Mouse (Mus musculus): ENCODE data around the gene Gm20503. TPM values are rescaled to one million over a fixed set of nuclear protein-coding genes. Genes with fewer than 3 reads are reported as not detected.

Gm20503 gene
- polyA plus RNA-seq, 1 experiment: 0.10 TPM

DNA sequence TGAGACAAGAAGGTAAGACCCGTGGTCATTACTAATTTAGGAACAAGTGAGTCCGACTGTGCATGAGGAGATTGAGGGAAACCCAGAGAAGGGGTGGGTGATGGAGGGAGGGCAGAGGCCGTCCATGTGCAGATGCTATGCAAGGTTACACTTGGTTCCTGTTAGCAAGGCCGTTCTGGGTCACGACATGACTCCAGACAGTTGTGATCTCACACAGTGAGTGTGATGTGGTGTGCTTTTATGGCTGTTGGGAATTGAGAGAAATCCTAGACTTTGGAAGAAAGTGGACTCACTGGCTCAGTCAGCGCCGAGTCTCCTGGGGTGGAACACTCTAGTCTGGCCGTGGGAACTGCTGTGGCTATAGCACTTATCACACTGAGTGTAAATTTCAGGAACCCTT lies 3.2 kb downstream of the Gm20503 start:
- DNase-seq (ENCODE audit: extremely low spot score in 1 of 2, low spot score in 1 of 2): no peak

DNA sequence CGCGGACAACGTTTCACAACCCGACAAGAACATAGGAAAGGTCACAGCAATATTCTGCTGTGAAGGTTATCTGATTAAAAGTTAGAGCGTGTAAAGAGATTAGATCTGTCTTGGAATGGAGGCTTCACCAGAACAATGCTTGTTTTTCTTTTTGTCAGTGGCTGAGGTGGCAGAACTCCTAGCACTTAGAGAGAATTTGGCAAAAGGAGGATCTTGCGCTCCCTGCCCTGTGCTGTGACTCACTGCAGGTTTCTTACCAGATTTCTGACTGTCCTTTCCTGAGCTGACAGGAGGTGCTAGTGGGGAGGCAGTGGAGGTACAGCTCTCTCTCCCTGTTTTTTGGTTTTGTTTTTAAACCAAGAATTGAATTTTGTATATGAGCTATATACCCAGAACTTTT lies 4.0 kb downstream of the Gm20503 start:
- DNase-seq (ENCODE audit: extremely low spot score in 1 of 2, low spot score in 1 of 2): no peak

DNA sequence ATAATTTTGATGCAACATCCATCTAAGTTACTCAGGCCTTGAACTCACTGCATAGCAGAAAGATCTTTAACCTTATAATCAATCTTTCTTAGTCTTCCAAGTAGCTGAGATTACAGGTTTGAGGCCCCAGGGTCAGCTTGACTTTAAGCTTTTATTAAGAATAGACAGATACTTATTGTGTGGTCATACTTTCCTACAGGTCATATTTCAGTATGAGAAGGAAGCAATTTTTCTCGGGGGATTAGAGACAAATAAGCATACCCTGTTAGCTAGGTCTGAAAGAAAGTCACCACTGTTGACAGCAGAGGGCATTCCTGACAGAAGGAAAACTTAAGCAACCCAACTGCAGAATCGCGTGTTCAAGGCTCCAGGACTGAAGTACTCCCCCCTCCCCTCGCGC lies 5.0 kb downstream of the Gm20503 start:
- no peak for DNase-seq (ENCODE audit: extremely low spot score in 1 of 2, low spot score in 1 of 2)

DNA sequence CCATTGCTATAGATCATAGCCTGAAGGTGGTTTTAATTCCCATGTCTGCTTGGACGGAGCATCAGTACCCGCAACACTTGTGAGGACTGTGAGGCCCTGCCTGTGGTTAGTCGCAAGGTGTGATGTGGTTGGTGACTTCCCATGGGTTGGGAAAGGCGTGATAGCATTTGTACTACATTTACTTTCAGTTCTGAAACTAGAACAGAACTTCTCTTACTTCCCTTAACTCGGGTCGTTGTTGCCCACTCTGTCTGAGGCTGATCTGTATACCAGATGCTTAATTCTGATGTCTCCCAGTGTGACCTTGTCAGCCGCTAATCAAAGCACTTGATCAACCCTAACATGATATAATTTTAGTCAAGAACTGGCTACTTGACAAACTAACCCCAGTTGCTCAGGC lies 6.2 kb downstream of the Gm20503 start:
- DNase-seq (ENCODE audit: extremely low spot score in 1 of 2, low spot score in 1 of 2): no peak

DNA sequence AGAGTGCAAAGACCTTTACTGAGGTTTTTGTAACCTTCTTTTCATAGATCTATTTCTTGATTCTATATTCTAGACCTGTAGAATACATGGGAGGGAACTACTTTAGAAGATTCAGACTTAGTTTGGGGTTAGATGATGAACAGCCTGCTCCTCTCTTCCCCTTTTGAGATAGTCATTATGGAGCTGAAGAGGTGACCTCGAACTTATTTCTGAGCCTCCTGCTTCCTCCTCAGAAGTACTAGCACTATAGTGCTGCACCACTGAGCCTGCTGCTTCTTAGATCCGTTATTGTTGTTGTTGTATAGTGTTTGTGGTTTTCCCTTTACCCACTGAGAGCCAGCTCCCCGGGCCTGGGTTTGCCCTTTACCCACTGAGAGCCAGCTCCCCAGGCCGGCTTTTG lies 6.7 kb downstream of the Gm20503 start:
- no peak for DNase-seq (ENCODE audit: extremely low spot score in 1 of 2, low spot score in 1 of 2)

DNA sequence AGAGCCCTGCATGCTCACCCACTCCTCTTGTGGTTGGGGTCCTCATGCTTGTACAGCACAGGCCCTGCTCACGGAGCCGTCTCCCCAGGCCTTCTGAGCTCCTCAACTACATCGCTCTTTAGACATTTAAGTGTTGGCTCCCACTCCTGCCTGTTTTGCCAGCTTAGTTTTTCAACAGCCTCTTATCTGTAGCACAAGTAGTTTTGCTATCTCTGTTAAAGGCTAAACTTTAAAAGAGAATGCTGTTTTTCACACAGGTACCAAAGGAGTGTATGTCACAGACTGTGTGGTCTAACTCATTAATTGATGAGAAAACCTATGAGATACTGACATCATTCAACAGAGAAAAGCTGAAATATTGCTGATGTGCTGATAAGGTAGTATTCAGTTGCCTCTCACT lies 8.4 kb downstream of the Gm20503 start:
- no peak for DNase-seq (ENCODE audit: extremely low spot score in 1 of 2, low spot score in 1 of 2)

DNA sequence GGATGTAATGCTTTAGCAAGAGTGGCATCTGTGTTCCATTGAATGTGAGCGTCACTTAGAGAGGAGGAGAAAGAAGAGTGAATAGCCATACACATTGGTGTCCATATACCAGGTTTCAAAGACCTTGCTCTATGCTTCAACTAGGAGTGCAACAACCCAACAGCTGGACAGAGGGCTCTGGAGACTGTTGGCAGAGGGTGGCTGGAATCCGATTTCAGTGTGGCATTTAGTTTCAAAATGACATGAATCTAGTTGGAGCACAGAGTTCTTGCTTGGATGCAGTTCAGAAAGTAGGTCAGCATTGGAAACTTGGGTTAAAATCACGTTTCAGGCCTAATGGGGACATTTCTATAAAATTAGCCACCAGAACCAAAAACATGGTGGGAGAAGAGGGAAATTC lies 12.2 kb downstream of the Gm20503 start:
- no peak for DNase-seq (ENCODE audit: extremely low spot score in 1 of 2, low spot score in 1 of 2)

DNA sequence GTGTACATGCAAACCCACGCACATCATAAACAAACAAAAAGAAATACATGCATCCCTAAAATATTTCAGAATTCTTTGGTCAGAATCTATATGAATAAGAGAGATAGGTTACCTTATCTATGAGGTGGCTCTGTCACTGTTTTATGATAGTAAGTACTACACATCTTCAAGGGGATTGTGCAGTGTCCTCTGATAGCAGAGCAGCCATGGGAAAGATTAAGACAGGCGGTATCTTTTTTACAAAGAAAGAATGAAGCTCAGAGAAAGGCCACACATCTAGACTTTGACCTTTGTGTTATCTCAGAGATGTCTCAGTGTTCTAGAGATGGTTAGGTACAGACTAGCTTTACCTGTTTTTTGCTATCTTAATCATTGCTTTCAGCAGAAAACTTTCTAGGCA lies 13.9 kb downstream of the Gm20503 start:
- no peak for DNase-seq (ENCODE audit: extremely low spot score in 1 of 2, low spot score in 1 of 2)

DNA sequence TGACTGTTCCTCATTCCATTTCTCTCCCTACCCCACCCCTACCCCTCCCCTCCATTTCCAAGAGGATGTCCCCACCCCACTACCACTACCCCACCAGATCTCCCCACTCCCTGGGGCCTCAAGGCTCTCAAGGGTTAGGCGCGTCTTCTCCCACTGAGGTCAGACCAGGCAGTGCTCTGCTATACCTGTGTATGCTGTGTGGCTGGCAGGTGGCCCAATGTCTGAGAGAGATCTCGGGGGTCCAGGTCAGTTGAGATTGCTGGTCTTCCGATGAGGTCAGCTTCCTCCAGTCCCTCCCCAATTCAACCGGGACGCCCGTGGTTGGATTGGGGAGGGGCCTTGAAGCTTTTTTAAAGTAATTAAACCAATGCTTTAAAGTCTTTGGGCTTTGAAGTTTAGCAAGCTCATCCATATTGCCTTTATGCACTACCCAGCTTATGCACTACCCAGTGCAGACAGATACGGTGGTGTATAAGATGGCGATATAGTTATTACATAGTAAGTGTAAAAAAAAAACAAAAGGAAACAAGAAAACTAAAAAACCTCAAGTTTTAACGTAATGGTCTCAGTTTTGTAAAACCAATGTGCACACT lies 31.4 kb downstream of the Gm20503 start:
- no peak for DNase-seq (ENCODE audit: extremely low spot score in 1 of 2, low spot score in 1 of 2)

DNA sequence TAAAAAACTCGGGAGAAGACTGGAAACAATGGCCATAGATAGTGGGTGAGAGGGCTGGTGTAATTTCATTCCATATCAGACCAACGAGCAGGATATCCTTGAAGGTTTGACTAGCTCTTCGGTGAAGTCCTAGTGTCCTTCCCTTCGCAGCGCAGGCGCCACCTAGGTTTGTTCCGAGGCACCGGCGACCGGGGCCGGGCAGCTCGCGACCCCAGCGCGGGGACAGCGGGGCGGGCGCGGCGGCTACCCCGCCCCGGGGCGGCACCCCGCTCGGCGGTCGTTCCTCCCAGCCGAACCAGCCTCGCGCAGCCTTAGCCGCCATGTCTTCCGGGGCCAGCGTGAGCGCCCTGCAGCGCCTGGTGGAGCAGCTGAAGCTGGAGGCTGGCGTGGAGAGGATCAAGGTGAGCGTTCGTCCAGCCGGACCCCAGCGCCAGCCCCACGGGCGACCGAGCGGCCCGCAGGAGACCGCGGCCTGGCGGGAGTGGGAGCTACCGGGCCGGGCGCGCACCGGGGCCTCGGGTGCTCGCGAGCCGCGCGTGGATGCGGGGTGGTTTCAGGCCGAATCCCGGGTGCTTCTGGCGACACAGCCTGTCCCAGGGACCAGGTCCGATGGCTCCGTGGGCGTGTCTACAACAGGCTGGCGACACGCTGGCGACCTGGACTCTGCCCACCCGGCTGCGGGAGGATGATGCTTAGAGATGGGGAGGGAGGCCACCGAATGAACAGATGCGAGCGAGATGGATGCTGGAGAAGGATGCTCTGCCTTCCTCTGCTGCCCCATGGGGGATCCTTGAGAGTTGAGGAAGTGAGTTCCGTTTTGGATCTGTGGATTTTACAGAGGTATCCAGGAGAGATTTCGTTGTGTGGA lies 32.1 kb downstream of the Gm20503 start, which contains the start of gene Gng10:
Gng10 (plus strand) TSS at position 171 of the 868 bp plus-strand sequence.
- peak; percentile 20 to 65 for DNase-seq (ENCODE audit: extremely low spot score in 1 of 2, low spot score in 1 of 2)

DNA sequence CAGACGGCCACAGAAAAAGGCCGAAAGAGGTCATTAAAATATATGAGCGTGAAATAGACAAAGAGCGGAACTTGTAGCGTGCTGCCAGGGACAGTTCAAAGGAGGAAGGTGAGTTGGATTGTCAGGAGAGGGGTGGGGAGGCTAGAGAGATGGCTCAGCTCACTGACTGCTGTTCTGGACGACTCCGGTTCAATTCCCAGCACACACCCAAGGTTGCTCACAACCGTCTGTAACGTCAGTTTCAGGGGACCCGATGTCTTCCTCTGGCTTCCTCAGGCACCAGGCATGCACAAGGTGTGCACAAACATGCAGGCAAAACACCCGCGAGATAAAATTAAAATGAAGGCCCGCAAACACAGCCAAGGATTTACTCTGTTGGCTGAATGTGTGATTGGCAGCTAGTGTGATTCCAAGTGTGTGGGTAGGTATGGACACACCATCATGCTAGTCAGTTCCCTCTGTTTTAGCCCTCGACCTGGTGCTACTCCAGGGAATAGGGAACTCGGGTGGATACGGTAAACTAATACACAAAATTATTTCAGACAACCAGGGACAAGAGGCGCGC lies 32.9 kb downstream of the Gm20503 start:
- DNase-seq (ENCODE audit: extremely low spot score in 1 of 2, low spot score in 1 of 2): peak in 1 of 2 experiments; percentile 14

DNA sequence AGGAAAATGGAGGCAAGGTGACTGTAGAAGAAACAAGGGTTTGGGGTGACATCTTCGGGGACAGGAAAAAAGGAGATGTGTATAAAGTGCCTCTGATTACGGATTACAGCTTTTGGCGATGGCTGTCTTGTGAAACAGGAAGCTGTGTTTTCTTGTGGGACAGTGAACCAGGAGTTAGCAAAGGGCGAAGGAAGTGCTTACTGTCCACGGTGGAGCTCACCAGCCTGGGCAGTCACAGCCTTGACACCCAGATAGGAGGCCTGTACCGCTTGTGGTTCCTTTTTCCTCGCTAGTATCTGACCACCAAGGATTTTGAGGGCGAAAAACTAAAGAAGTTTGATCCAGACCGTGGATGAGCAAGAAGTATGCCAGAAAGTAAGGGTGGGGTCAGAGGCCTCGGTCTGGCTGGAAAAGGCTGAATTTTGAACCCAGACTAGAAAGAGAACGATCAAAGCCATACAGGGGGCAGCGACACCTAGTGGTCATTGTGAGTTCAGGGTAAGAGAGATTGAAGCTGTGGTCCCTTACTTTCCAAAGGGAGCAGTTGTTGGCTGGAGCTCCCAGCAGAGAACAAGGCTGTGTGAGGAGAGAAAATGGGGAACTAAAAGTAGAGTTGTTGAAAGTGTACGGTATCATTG lies 33.6 kb downstream of the Gm20503 start:
- peak; percentile 41 to 83 for DNase-seq (ENCODE audit: extremely low spot score in 1 of 2, low spot score in 1 of 2)

DNA sequence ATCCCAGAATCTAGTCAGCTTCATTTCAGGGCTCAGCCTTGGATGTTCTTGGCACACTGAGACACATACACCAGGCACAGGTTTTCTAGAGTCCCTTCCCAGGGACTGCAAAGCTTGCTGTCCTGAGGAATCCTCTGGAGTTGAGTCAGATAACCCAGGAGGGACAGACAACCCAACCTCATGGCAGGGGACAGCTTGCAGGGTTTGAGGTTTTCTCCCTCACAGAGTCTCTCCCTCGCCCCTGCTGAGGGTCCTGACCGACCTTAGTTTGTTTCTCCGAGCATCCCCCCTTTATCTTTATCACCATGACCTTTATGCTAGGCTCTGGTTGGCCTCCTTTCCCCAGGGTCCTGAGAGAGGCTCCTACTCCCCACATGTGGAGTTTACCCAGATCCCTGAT lies 34.5 kb downstream of the Gm20503 start:
- no peak for DNase-seq (ENCODE audit: extremely low spot score in 1 of 2, low spot score in 1 of 2)

DNA sequence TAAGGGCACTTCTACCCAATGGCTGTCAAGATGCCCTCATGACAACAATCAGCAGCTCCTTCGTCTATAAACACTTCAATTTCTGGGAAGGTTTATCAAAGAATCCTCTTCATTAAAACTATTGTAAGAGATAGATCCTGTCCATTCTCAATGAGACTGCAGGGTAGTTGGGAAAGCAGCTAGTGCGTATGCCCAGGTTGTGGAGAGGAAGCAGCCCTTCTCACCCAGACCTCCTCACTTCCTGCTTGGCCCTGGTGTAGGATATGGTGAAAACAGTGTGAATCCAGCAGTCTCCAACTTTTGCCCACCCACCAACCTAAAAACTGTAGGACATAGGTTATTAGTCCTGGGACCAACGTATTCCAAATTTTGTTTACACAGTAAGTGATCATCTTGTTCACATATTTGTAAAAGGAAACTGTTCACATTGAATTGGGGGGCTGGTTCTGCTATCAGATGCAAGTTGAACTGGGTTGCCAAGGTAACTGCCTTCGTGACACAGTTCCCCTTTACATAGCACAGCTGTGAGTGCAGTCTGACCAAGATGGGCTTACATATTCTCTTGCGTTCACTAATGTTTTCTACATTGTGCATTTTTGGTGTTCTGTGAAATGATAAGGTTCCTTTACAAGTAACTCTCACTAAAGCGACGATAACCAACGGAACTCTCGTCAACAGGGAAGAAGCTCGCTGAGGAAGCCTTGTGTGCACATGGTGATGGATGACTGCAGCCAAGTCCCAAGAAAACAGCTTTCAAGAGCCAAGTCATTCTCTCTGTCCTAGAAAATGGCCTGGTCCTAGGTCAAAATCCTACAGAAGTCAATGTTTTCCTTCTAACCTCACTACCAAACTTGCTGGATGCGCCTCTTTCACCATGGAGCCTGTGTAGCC lies 37.6 kb downstream of the Gm20503 start:
- DNase-seq (ENCODE audit: extremely low spot score in 1 of 2, low spot score in 1 of 2): no peak

DNA sequence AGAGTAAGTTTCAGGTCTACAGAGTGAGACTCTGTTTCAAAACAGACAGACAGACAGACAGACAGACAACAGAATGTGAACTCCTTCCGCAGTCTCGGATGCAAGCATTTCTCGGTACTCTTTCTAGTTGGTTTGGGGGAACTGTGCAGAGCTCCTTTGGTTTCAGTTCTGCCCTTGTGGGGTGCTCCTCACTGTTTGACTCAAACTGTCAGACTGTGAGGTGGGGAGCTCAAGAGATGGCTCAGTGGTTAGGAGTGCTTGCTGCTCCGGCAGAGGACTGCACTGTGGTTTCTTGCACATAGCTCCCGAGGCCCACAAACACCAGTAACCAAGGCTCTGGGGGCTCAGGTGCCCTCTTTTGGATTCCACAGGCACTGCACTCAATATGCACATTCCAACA lies 40.1 kb downstream of the Gm20503 start:
- DNase-seq (ENCODE audit: extremely low spot score in 1 of 2, low spot score in 1 of 2): peak in 1 of 2 experiments; percentile 9

DNA sequence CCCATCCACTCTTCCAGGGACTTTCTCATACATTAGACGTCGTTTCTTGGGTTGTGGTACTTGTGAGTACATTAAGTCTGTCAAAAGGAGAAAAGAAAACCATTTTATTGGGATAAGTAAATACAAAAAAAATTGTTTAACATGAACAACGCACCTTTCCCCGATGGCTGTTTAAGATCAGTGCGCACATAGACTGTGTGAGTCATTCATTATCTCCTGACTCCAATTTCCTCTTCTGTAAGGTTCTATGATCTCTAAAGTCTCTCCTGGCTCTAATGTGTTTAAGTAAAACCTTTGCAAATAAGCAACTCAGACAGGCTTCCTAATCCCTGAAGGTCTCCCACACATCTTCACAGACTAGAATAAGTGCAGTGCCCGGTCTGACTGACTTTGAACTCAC lies 40.9 kb downstream of the Gm20503 start:
- no peak for DNase-seq (ENCODE audit: extremely low spot score in 1 of 2, low spot score in 1 of 2)

DNA sequence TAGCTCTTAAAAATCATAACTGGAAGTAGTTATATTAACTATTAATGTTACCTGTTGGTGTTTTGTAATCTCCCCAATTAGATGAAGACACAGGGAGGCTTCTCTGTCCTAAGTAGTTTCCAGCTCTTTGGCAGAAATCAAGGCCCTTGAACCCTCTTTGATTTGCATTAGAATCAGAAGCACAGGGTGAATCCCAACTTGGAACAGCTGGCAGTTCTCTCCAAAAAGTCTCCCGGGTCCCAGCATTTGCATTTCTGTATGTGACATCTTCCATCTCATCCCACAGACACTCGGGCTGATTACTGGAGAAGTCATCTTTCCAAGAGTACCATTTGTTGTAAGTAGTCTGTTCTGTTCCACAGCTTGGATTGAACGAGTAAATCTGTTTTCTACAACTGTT lies 44.2 kb downstream of the Gm20503 start:
- no peak for DNase-seq (ENCODE audit: extremely low spot score in 1 of 2, low spot score in 1 of 2)

DNA sequence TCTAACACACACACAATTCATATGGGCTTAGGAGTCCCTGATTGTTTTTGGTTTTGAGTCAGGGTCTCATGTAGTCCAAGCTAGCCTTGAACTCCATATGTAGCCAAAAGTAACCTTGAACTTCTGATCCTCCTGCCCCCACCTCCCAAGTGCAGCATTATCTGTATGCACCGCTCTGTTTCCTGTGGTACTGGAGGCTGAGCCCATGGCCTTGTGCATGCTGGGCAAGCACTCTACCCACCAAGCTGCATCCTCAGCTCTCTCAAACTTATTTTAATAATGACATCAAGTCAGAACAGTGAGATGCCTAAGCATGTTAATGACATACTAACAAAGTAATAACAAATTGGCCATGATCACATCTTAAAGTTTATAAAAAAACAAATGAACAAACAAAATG lies 48.1 kb downstream of the Gm20503 start:
- DNase-seq (ENCODE audit: extremely low spot score in 1 of 2, low spot score in 1 of 2): no peak

DNA sequence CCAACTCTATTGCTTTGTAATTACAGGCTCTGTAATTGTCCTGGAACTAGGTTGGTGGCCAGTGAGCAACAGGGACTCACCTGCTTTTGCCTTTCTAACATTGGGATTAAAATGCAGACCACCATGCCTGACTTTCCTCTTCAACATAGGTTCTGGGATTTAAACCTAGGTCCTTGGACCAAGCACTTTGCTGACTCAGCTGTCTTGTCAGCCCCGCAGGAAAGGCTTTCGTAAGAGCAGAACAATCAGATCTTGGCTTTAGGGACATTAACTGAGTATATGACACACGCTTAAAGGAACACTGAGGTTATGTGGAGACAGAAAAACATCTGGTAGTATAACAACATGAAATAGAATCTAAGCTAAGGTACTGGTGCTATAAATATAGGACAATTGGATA lies 54.9 kb downstream of the Gm20503 start:
- DNase-seq (ENCODE audit: extremely low spot score in 1 of 2, low spot score in 1 of 2): no peak

DNA sequence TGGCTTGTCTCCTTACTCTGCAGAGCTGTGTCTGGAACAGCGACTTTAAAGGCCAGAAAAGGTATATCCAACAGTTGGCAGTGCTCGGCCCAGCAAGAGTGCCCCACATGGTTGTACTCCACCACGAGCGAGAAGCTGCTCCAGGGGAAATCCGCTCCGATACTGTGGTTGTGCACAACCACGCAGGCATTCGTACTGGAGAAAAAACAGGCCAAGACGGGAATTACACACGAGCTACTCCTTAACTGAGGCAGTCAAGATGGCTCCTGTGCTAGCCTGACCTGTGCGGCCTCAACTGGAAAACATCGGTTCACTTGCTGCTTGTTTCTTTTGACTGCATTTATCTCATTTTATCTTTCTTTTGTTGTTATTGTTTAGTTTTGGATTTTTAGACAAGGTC lies 59.5 kb downstream of the Gm20503 start:
- DNase-seq (ENCODE audit: extremely low spot score in 1 of 2, low spot score in 1 of 2): no peak

Data from frontal cortex, adult 2 months (tissue).